Mouse (Mus musculus) lung, embryonic 15.5 days (tissue): ENCODE measurements around the gene Car7. TPM values are rescaled to one million over a fixed set of nuclear protein-coding genes. Genes with fewer than 3 reads are reported as not detected.
"Not testable (repeated sequence)": the region's sequence is repeated elsewhere in the genome, so short reads cannot be mapped to it uniquely, and the experiment has no call there.

Source experiments
- ATAC-seq: fragments of 200-750 bp; cut with Nextera tagmentation; 2 replicates; pipeline ENCODE4 v1.8.0; 2017; ENCODE audit warnings: moderate number of reproducible peaks, borderline replicate concordance; ENCODE audit not compliant: low FRiP score, low TSS enrichment; ENCODE audit errors: extremely low read depth
- H3K27ac ChIP-seq: fragments of 300-500 bp; sonication (generic); 2 replicates; pipeline ENCODE4 v1.5.1; 2015; ENCODE audit warnings: moderate library complexity, mild to moderate bottlenecking, inconsistent platforms
- H3K27me3 ChIP-seq: fragments of 300-500 bp; sonication (generic); 2 replicates; pipeline ENCODE4 v1.6.1; 2015; ENCODE audit warnings: inconsistent platforms
- H3K36me3 ChIP-seq: fragments of 300-500 bp; sonication (generic); 2 replicates; pipeline ENCODE4 v1.6.1; 2015; ENCODE audit warnings: inconsistent platforms
- H3K4me1 ChIP-seq: fragments of 300-500 bp; sonication (generic); 2 replicates; pipeline ENCODE4 v1.6.1; 2015; ENCODE audit warnings: inconsistent platforms
- H3K4me2 ChIP-seq: fragments of 300-500 bp; sonication (generic); 2 replicates; pipeline ENCODE4 v1.6.1; 2015; ENCODE audit warnings: inconsistent platforms, mild to moderate bottlenecking, moderate library complexity
- H3K4me3 ChIP-seq: fragments of 300-500 bp; sonication (generic); 2 replicates; pipeline ENCODE4 v1.5.1; 2015; ENCODE audit warnings: mild to moderate bottlenecking, inconsistent platforms
- H3K9ac ChIP-seq: fragments of 300-500 bp; sonication (generic); 2 replicates; pipeline ENCODE4 v1.6.1; 2015; ENCODE audit warnings: inconsistent platforms
- H3K9me3 ChIP-seq: fragments of 300-500 bp; sonication (generic); 2 replicates; pipeline ENCODE4 v1.6.1; 2016; ENCODE audit warnings: inconsistent platforms
- WGBS: fragments of 180-500 bp; shearing (Covaris S2); methylation state at CpG from one replicate; pipeline ENCODE4 v1.1.7; 2015; 5-methylcytosine and 5-hydroxymethylcytosine counted together
- polyA plus RNA-seq: library from polyadenylated mRNA; unstranded; fragments of >200 nt; fragmentation: Nextera tagmentation; extraction: Ambion mirVana; gene quantifications from 2 replicates; pipeline ENCODE4 v1.2.1, GENCODE M21; 2015

Car7 gene
- polyA plus RNA-seq, 1 experiment from 2014 or later = 0.97 TPM

GRCm38 (mm10) chr8:104570436-104571343, 36.2 kb downstream of the Car7 start:
- peak; percentile 65 for ATAC-seq
- Histone ChIP-seq H3K9ac (peak overlapping the region; percentile 32; the same call in 1 of the 2 replicates), H3K4me2 (peak overlapping the region; percentile 87), H3K27me3 (no peaks in the 10 kb centered on the region), H3K36me3 (no peaks in the 10 kb centered on the region), H3K27ac (no peak overlapping the region), H3K4me1 (peaks cover 7% of the 10 kb centered on the region; the same call in 1 of the 2 replicates), H3K9me3 (no peaks in the 10 kb centered on the region), H3K4me3 (peak overlapping the region; percentile 45)
- 4% methylated on average over 26 of the region's 26 CpGs for WGBS

- H3K27me3 ChIP-seq = no peaks in the 10 kb centered on the region
- ATAC-seq = no peak
- no peaks in the 10 kb centered on the region for H3K4me1 ChIP-seq
- no peak overlapping the region for H3K9ac ChIP-seq
- WGBS = 87% methylated on average over 3 of the region's 3 CpGs
- no peaks in the 10 kb centered on the region for H3K36me3 ChIP-seq
- no peaks in the 10 kb centered on the region for H3K9me3 ChIP-seq
- H3K4me2 ChIP-seq = no peak overlapping the region
- no peak overlapping the region for H3K4me3 ChIP-seq
- no peak overlapping the region for H3K27ac ChIP-seq
Measured at GRCm38 (mm10) chr8:104576820-104577219, 42.3 kb downstream of the Car7 start.

GRCm38 (mm10) chr8:104577606-104578005, 43.1 kb downstream of the Car7 start:
- not testable (repeated sequence) for H3K4me2 ChIP-seq, H3K4me3 ChIP-seq, H3K27ac ChIP-seq, H3K4me1 ChIP-seq, H3K9ac ChIP-seq, ATAC-seq, H3K9me3 ChIP-seq, H3K27me3 ChIP-seq, H3K36me3 ChIP-seq
- WGBS = 72% methylated on average over 17 of the region's 17 CpGs

GRCm38 (mm10) chr8:104584522-104584921, 50.0 kb downstream of the Car7 start:
- Histone ChIP-seq H3K9ac (no peak overlapping the region), H3K9me3 (no peaks in the 10 kb centered on the region), H3K4me3 (no peak overlapping the region), H3K4me1 (no peaks in the 10 kb centered on the region), H3K27me3 (no peaks in the 10 kb centered on the region), H3K27ac (no peak overlapping the region), H3K4me2 (no peak overlapping the region), H3K36me3 (no peaks in the 10 kb centered on the region)
- ATAC-seq = no peak
- WGBS = 61% methylated on average over 1 of the region's 1 CpGs

DNA sequence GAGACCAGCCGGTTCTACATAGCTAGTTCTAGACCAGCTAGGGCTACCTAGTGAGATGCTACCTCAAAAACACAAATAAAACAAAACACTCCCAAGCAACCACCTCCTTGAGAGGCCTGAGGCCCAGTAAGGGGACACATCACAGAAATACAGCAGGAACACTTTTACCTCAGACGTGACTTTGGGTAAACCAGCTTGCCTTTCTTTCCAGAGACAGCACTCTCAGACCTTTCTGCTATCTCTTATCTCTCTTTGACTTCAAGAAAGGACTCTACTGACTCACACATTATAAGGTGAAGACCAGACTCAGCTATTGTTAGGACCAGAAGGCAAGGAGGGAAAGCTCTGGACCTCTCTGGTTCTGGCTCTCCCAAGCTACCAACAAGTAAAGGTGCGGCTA, 55.8 kb downstream of the Car7 start:
- 90% methylated on average over 3 of the region's 3 CpGs for WGBS
- Histone ChIP-seq H3K4me1 (peaks cover 13% of the 10 kb centered on the region), H3K27me3 (no peaks in the 10 kb centered on the region), H3K27ac (no peak overlapping the region), H3K9ac (no peak overlapping the region), H3K36me3 (peaks cover 13% of the 10 kb centered on the region), H3K4me3 (no peak overlapping the region), H3K9me3 (no peaks in the 10 kb centered on the region), H3K4me2 (no peak overlapping the region)
- ATAC-seq = no peak

GRCm38 (mm10) chr8:104591133-104591834, 56.8 kb downstream of the Car7 start, which contains the start of gene Pdp2:
Gene Pdp2 (plus strand): TSS chr8:104591451.
- Histone ChIP-seq H3K9me3 (no peaks in the 10 kb centered on the region), H3K4me1 (peaks cover 13% of the 10 kb centered on the region), H3K27me3 (no peaks in the 10 kb centered on the region), H3K36me3 (peaks cover 13% of the 10 kb centered on the region), H3K4me3 (peak within 1 kb of the TSS; percentile 62), H3K4me2 (peak within 1 kb of the TSS; percentile 85), H3K9ac (peak within 1 kb of the TSS; percentile 52), H3K27ac (peak within 1 kb of the TSS; percentile 72)
- peak; percentile 97 for ATAC-seq
- WGBS = under 1% methylated on average over 44 of the region's 44 CpGs

GRCm38 (mm10) chr8:104591856-104592255, 57.4 kb downstream of the Car7 start:
- H3K9me3 ChIP-seq = no peaks in the 10 kb centered on the region
- H3K27ac ChIP-seq = peak overlapping the region; percentile 72
- H3K4me3 ChIP-seq = peak overlapping the region; percentile 62
- ATAC-seq = 0 out of 2 replicates have a peak, but pooled peaks have one; percentile 4
- H3K4me1 ChIP-seq = peaks cover 13% of the 10 kb centered on the region
- H3K4me2 ChIP-seq = peak overlapping the region; percentile 85
- under 1% methylated on average over 9 of the region's 9 CpGs for WGBS
- peaks cover 13% of the 10 kb centered on the region for H3K36me3 ChIP-seq
- no peaks in the 10 kb centered on the region for H3K27me3 ChIP-seq
- H3K9ac ChIP-seq = peak overlapping the region; percentile 52

DNA sequence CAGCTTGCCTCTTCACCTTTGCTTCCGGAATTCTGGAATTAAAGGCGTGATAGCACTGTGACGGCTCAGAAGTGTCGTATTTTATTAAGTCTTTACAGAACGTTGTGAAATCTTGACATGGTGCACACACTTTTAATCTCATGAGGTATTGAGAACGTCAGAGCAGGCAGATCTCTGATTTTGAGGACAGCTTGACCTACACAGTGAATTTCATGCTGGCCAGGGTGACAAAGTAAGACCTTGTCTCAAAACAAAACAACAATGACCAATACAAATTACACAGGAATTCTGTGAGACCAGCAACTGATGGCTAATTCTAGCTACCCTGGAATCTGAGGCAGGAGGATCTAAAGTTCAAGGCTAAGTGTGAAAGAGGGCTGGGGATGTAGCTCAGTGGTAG, 58.1 kb downstream of the Car7 start:
- Histone ChIP-seq H3K9ac (no peak overlapping the region), H3K4me2 (no peak overlapping the region), H3K27ac (no peak overlapping the region), H3K36me3 (peaks cover 13% of the 10 kb centered on the region), H3K4me1 (peaks cover 14% of the 10 kb centered on the region), H3K27me3 (no peaks in the 10 kb centered on the region), H3K4me3 (no peak overlapping the region), H3K9me3 (no peaks in the 10 kb centered on the region)
- ATAC-seq = no peak
- 57% methylated on average over 6 of the region's 6 CpGs for WGBS

GRCm38 (mm10) chr8:104593536-104594325, 59.2 kb downstream of the Car7 start:
- Histone ChIP-seq H3K4me1 (peaks cover 21% of the 10 kb centered on the region), H3K9me3 (no peaks in the 10 kb centered on the region), H3K36me3 (peaks cover 13% of the 10 kb centered on the region), H3K27me3 (no peaks in the 10 kb centered on the region), H3K9ac (no peak overlapping the region), H3K4me3 (no peak overlapping the region), H3K27ac (no peak overlapping the region), H3K4me2 (no peak overlapping the region)
- WGBS = 87% methylated on average over 31 of the region's 31 CpGs
- no peak for ATAC-seq

DNA sequence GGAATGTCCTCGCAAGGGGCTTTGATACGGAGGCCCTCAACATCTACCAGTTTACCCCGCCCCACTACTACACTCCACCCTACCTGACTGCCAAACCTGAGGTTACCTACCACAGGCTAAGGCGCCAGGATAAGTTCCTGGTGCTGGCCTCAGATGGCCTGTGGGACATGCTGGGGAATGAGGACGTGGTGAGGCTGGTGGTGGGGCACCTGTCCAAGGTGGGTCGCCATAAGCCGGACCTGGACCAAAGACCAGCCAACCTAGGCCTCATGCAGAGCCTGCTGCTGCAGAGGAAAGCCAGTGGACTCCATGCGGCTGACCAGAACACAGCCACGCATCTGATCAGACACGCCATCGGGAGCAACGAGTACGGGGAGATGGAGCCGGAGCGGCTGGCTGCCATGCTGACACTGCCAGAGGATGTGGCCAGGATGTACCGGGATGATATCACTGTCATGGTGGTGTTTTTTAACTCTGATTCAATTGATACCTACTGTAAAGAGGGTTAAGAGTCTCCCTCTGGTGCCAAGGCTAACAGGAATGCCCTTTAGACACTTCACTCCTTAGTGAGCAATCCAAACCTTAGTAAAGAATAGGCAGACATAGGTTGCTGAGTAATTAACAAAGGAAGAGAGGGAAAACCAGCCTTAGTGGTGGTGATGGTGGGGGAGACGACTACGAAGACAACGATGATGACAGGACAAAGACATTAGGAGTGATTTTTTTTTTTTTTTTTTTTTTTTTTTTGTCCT, 60.3 kb downstream of the Car7 start:
- H3K4me2 ChIP-seq = no peak overlapping the region
- no peaks in the 10 kb centered on the region for H3K9me3 ChIP-seq
- peaks cover 23% of the 10 kb centered on the region for H3K4me1 ChIP-seq
- peaks cover 13% of the 10 kb centered on the region for H3K36me3 ChIP-seq
- H3K4me3 ChIP-seq = no peak overlapping the region
- H3K27me3 ChIP-seq = no peaks in the 10 kb centered on the region
- WGBS = 91% methylated on average over 19 of the region's 19 CpGs
- H3K27ac ChIP-seq = no peak overlapping the region
- H3K9ac ChIP-seq = no peak overlapping the region
- no peak for ATAC-seq
